Mouse (Mus musculus) C3H10T1/2 (cell line): ENCODE data around the gene Rcsd1. TPM values are rescaled to one million over a fixed set of nuclear protein-coding genes. Genes with fewer than 3 reads are reported as not detected.

Experiments
- polyA plus RNA-seq, 2 experiments: library from polyadenylated mRNA; unstranded; fragments of >200 nt; fragmentation: generic; extraction: Trizol; gene quantifications; one replicate each; pipeline ENCODE4 v1.2.1; 2012; ENCODE audit warnings: missing spikeins in 2 of 2

Gene Rcsd1
- under 1 TPM; 0.04 to 0.09 TPM for polyA plus RNA-seq

DNA sequence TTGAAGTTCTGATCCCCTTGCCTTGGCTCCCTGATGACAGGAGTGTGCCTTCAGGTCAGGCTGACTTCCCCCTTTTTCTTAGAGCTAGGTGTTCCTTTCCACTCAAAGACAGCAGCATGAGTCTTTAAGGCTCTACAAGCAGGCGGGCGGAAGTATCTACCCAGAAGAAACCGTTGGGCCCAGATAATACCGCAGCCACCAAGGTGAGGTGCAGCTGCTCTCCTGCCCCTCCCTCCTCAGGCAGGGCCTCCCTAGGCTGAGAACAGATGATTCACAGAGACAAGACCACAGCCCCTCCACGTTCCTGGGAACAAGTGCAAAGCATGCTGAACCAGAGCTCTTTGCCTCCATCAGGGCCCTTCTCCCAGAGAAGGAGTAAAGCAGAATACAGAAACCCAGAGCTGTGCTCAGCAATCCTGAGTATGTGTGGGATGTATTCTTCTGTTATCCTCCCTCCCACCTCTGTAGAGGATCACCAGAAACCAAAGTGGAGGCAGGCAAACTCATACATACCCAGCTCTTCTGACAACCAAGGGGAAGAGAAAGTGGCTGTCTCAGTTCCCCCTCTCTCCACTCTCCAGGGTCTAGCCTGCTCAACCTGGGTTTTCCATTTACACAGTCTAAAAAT is at the start of gene Rcsd1:
TSS of gene Rcsd1 (minus strand) at position 129 of the 628 bp plus-strand sequence.

DNA sequence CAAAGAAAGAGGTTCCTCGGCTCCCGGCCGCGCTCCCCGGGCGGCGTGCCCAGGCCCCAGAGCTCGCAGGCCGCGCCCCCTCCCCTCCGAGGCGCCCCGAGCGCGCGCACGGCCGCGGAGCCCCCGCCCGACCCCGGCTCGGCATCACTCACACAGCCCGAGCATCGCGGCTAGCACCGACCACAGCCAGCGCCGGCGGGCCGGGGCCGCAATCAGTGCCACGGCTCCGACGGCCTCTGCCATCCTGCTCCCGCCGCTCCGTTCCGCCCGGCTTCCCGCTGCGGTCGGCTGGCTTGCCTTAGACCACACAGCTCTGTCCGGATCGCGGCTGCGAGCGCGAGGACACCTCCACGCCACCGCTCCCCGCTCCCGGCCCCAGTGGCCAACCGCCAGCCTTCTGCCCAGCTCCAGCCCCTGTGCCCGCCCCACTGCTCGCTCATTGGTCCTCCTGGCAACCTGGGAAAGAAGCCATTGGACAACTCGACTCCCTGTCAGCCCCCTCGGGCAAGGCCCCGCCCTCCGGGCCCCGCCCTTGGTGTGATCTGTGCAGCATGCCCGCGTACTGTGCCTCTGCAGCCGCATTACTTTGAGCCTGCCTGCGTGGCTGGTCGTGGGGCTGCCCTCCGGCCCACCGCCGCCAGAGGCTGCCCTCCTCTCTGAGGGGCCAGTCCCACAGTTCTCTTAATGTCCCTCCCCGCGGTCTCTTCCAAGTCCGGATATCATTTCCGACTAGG is 75.2 kb downstream of the Rcsd1 start, which contains the start of gene Mpzl1:
TSS of gene Mpzl1 (minus strand) at position 388 of the 734 bp plus-strand sequence.

Other genes with a start within 250 kb of the Rcsd1 start
- 10 to 100 TPM in 1 of 2 experiments, under 1 TPM in 1; 0.57 to 13.1 TPM for gene Dcaf6, start 249.3 kb downstream of the Rcsd1 start, polyA plus RNA-seq
- gene Mpc2, start 249.1 kb downstream of the Rcsd1 start, polyA plus RNA-seq = 100 to 1,000 TPM in 1 of 2 experiments, 10 to 100 TPM in 1; 28.6 to 127 TPM
- gene Adcy10, start 224.6 kb downstream of the Rcsd1 start, polyA plus RNA-seq = under 1 TPM in 1 of 2 experiments, not detected in 1; 0.07 TPM
- 100 to 1,000 TPM in 1 of 2 experiments, 10 to 100 TPM in 1; 16.1 to 110 TPM for gene Mpzl1, start 75.2 kb downstream of the Rcsd1 start, polyA plus RNA-seq
- 10 to 100 TPM; 12.3 to 25.2 TPM for gene Creg1, start 54.0 kb upstream of the Rcsd1 start, polyA plus RNA-seq
- under 1 TPM in 1 of 2 experiments, not detected in 1; 0.26 TPM for gene Cd247, start 78.9 kb upstream of the Rcsd1 start, polyA plus RNA-seq